Mouse (Mus musculus): ENCODE measurements at regions not wholly inside any gene's neighbourhood (a gene's known extent, or its start where the extent isn't known, plus 50 kb on each side); places are given as distances from the start of the nearest gene placed in this dataset.

GRCm38 (mm10) chr3:102316151-102316550 lies 111.7 kb upstream of the Vangl1 start:
- ATAC-seq (ENCODE audit: low TSS enrichment) = no peak

GRCm38 (mm10) chr3:102311482-102312225 lies 107.2 kb upstream of the Vangl1 start:
- ATAC-seq (ENCODE audit: low TSS enrichment) = peak; percentile 62; the same call in 1 of the 2 replicates

- no peak for ATAC-seq (ENCODE audit: low TSS enrichment)
Measured at GRCm38 (mm10) chr3:102310243-102310642, 105.8 kb upstream of the Vangl1 start.

GRCm38 (mm10) chr3:102309756-102310155 lies 105.3 kb upstream of the Vangl1 start:
- ATAC-seq (ENCODE audit: low TSS enrichment) = peak; percentile 86

GRCm38 (mm10) chr3:102307656-102308055 lies 103.2 kb upstream of the Vangl1 start:
- no peak for ATAC-seq (ENCODE audit: low TSS enrichment)

GRCm38 (mm10) chr3:102292385-102292784 lies 87.9 kb upstream of the Vangl1 start:
- ATAC-seq (ENCODE audit: low TSS enrichment) = no peak

GRCm38 (mm10) chr3:102281983-102282382 lies 77.5 kb upstream of the Vangl1 start:
- ATAC-seq (ENCODE audit: low TSS enrichment) = no peak

GRCm38 (mm10) chr3:102276758-102277157 lies 72.3 kb upstream of the Vangl1 start:
- no peak for ATAC-seq (ENCODE audit: low TSS enrichment)

GRCm38 (mm10) chr3:102276283-102276682 lies 71.8 kb upstream of the Vangl1 start:
- ATAC-seq (ENCODE audit: low TSS enrichment) = no peak

GRCm38 (mm10) chr3:102275256-102276022 lies 70.9 kb upstream of the Vangl1 start:
- no peak for ATAC-seq (ENCODE audit: low TSS enrichment)

GRCm38 (mm10) chr3:102270779-102271178 lies 66.3 kb upstream of the Vangl1 start:
- ATAC-seq (ENCODE audit: low TSS enrichment) = no peak

GRCm38 (mm10) chr3:102270257-102270656 lies 65.8 kb upstream of the Vangl1 start:
- ATAC-seq (ENCODE audit: low TSS enrichment) = no peak

- no peak for ATAC-seq (ENCODE audit: low TSS enrichment)
Measured at GRCm38 (mm10) chr3:102266136-102266535, 61.6 kb upstream of the Vangl1 start.

GRCm38 (mm10) chr3:102265146-102265545 lies 60.7 kb upstream of the Vangl1 start:
- no peak for ATAC-seq (ENCODE audit: low TSS enrichment)

GRCm38 (mm10) chr3:102263326-102263725 lies 58.8 kb upstream of the Vangl1 start:
- no peak for ATAC-seq (ENCODE audit: low TSS enrichment)

- no peak for ATAC-seq (ENCODE audit: low TSS enrichment)
Measured at GRCm38 (mm10) chr3:102262665-102263064, 58.2 kb upstream of the Vangl1 start.

GRCm38 (mm10) chr3:102261517-102261916 lies 57.0 kb upstream of the Vangl1 start:
- no peak for ATAC-seq (ENCODE audit: low TSS enrichment)

All from frontal cortex, adult (tissue).